Mouse (Mus musculus) bone marrow, adult 2 months (tissue): Measurements from ENCODE around the gene Frrs1. TPM values are rescaled to one million over a fixed set of nuclear protein-coding genes. Genes with fewer than 3 reads are reported as not detected.
A peak's percentile ranks its signal among the peaks of the same experiment; 100 is the strongest.

ENCODE experiments used
- H3K27ac ChIP-seq: fragments of 200-500 bp; 2 replicates; pipeline ENCODE4 v1.5.1; 2012; ENCODE audit warnings: low read depth, mild to moderate bottlenecking, control low read depth, inconsistent platforms, low read length; ENCODE audit not compliant: control insufficient read depth, poor library complexity, insufficient read depth
- H3K4me1 ChIP-seq: fragments of 200-500 bp; 2 replicates; pipeline ENCODE4 v1.6.1; 2011; ENCODE audit warnings: low read length; ENCODE audit not compliant: control insufficient read depth, insufficient read depth
- H3K4me3 ChIP-seq: fragments of 200-500 bp; replicated peaks from 2 replicates; pipeline ENCODE3; 2011; ENCODE audit warnings: mild to moderate bottlenecking, low read depth, low read length, control low read depth; ENCODE audit not compliant: control insufficient read depth
- CTCF ChIP-seq: fragments of 200-500 bp; IDR thresholded peaks from 2 replicates; pipeline ENCODE4 v1.5.1; 2011; ENCODE audit warnings: low read length, control low read depth; ENCODE audit not compliant: control insufficient read depth, insufficient read depth
- POLR2A ChIP-seq: fragments of 200-500 bp; IDR thresholded peaks from 2 replicates; pipeline ENCODE4 v1.6.1; 2011; ENCODE audit warnings: low read depth, mild to moderate bottlenecking, control low read depth, low read length, borderline replicate concordance; ENCODE audit not compliant: control insufficient read depth
- WGBS: fragments of 180-500 bp; shearing (Covaris S2); methylation state at CpG from one replicate; pipeline ENCODE4 v1.1.7; 2018; 5-methylcytosine and 5-hydroxymethylcytosine counted together
- polyA plus RNA-seq: library from polyadenylated mRNA; stranded (reverse); fragments of >200 nt; gene quantifications from 2 replicates; pipeline ENCODE4 v1.2.4, GENCODE M21; 2011; ENCODE audit warnings: low replicate concordance; ENCODE audit not compliant: missing spikeins, insufficient read depth, insufficient read length

Frrs1 gene
- polyA plus RNA-seq, 1 experiment: 24.6 TPM

DNA sequence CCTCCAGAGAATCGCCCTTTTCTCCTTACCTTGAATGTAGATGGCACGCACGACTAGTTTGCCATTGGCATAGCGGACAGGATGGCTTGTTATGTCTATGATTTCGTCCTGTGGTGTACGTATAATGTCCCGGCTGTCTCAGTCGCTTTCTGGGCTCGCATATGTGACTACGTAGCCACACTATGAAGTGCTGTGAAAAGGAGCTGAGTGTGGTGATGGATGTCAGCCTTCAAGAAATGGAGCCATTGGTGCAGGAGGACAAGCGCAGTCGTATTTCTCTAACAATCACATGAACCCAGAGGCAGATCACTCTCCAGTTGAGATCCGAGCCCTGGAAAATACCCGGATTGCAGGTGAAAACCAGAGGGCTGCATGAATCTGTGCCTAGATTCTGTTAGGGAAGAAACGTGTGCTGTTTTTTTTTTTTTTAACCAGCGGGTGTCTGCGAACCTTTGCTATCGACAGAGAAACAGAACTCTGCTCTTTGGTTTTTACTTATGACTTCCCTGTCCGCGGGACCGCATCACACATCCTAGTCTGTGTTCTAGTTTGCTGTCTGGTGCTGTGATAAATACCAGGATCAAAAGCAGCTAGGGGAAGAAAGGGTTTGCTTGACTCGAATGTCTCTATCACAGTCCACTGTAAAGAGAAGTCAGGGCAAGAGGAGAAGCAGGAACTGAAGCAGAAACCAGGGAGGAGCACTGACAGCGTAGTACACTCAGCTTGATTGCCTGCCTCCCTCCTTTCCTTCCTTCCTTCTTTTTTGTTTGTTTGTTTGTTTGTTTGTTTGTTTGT lies 22.4 kb upstream of the Frrs1 start:
- TF ChIP-seq CTCF (no peak), POLR2A (no peak)
- H3K4me1 ChIP-seq: no peaks in the 10 kb centered on the region
- no peak overlapping the region for H3K27ac ChIP-seq
- WGBS: 75% methylated on average over 23 of the region's 23 CpGs
- no peak overlapping the region for H3K4me3 ChIP-seq

DNA sequence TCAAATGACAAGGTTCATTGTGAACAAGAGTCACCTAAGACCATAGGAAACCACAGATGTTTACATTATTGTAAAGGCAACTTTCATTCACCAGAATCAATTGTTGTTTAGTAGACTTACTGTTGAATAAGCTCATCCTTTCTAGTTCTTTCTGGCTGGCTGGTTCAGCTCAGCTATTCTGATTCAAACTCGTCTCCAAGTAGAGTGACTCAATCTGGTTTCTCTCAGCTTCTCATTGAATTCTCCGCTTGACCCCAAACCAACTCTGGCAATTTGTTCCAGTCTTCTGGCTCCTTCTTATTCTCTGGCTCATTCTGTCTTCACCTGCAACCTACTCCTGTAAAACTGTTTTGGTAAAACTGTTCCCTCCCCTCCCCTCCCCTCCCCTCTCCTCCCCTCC lies 18.0 kb upstream of the Frrs1 start:
- Histone ChIP-seq H3K4me1 (no peaks in the 10 kb centered on the region; the same call in 1 of the 2 replicates), H3K27ac (no peak overlapping the region), H3K4me3 (no peak overlapping the region)
- 79% methylated on average over 2 of the region's 2 CpGs for WGBS
- TF ChIP-seq POLR2A (no peak), CTCF (no peak)

DNA sequence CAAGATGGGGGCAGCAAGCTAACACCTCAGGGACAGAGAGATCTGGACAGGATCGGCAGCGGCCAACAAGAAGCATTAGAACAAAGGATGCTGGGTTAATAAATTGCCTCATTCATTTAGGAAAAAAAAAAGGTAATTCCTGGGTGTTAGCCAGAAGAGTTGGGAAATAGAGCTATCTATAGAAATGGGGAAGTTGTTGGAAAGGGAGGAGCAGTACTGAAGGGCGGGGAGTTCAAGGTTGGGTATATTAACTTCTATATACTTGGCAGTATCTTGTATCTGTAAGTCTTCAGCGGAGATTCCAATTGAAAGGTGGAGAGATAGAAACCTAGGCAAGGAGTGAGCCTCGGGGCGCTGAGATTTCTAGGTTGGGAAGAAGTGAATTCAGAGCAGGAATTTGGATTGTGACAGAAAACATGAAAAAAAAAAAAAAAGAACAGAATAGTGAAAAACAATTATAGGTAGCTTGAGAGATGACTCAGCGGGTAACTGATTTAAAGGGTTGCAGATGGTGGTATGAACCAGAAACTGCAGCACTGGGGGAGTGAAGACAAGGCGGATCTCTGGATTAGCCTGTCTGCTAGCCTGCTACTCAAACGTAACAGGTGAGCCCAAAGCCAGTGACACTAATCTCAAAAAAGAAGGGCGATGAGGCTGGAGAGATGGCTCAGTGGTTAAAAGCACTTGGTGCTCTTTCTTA lies 14.2 kb upstream of the Frrs1 start:
- Histone ChIP-seq H3K4me3 (no peak overlapping the region), H3K27ac (peak overlapping the region; percentile 19; the same call in 1 of the 2 replicates), H3K4me1 (no peaks in the 10 kb centered on the region; the same call in 1 of the 2 replicates)
- 37% methylated on average over 10 of the region's 10 CpGs for WGBS
- TF ChIP-seq POLR2A (no peak), CTCF (no peak)

DNA sequence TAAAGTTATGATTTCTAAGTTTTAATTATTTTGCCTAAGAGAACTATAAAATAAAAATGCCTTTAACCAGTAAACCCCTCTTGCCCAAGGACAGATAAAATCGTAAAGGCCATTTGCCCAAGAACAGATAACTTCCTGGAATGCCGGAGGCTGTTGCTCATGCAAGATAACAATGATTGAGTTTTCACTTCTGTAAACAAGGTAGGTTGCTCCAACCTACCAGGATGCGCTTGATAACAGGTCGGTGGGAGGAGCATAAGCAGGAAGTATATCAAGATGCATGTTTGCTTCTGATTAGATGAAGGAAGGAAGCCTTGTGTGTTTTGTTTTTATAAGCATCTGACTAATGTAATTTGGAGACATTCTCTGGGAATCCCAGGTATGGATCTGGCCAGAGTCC lies 13.2 kb upstream of the Frrs1 start:
- 24% methylated on average over 4 of the region's 4 CpGs for WGBS
- TF ChIP-seq POLR2A (no peak), CTCF (no peak)
- Histone ChIP-seq H3K4me3 (no peak overlapping the region), H3K4me1 (no peaks in the 10 kb centered on the region; the same call in 1 of the 2 replicates), H3K27ac (no peak overlapping the region)

DNA sequence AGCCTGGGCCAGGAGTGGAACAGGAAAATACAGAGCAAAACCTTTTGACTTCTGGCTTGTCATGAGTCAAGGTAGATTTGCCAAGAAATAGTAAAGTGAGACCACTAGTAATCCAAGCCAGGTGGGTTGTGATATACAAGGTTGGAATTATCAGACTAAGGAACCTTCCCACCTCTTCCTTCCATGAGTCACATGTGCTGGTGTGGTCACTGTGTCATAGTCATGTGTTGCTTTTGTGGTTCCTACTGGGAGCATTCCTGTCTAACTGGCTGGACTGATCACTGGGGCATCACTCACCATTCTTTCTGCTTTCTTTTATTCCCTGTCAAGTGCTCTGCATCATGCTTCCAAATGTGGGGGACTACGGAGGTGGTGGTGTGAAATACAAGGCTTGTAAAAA lies 11.2 kb upstream of the Frrs1 start:
- Histone ChIP-seq H3K27ac (no peak overlapping the region), H3K4me1 (no peaks in the 10 kb centered on the region; the same call in 1 of the 2 replicates), H3K4me3 (no peak overlapping the region)
- 100% methylated on average over 1 of the region's 1 CpGs for WGBS
- TF ChIP-seq CTCF: no peak
- TF ChIP-seq POLR2A: no peak

DNA sequence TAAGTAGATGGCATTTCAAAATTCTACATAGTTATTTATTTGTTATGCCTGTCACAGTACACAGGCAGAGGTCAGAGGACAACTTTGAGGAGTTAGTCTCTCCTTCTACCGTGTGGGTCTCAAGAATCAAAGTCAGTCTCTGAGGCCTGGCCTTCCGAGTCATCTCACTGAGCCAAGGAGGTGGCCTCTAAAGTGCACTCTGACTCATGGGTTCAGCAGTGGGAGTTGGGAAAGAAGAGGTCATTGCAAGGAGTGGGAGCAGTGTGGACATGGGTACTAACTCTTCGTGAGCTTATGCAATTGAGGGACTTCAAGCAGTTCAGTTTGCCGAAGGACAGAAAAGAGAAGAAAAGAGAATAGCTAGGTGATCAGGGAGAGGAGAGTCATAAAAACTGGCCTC lies 10.3 kb upstream of the Frrs1 start:
- 41% methylated on average over 4 of the region's 4 CpGs for WGBS
- Histone ChIP-seq H3K27ac (no peak overlapping the region), H3K4me1 (no peaks in the 10 kb centered on the region; the same call in 1 of the 2 replicates), H3K4me3 (no peak overlapping the region)
- no peak for TF ChIP-seq CTCF

DNA sequence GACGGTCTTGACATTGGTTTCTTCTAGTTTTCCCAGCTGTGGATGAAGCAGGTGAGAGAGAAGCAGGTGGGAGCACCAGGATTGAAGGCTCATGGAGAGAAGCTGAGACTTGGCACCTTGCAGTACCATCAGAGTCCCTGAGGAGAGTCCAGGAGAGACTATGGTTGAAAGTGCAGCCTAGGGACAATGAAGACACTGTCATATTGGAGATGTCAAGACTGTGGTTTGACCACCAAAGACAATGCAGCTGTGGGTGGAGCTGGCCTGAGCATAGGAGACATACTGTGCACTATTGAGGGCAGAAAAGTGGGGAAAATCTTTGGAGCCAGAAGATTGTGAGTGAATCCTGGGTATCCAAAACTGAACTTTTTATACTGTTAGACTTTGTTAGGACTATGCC lies 8.9 kb upstream of the Frrs1 start:
- 67% methylated on average over 1 of the region's 1 CpGs for WGBS
- TF ChIP-seq CTCF: no peak
- no peak for TF ChIP-seq POLR2A
- Histone ChIP-seq H3K27ac (no peak overlapping the region), H3K4me3 (no peak overlapping the region), H3K4me1 (no peaks in the 10 kb centered on the region; the same call in 1 of the 2 replicates)

DNA sequence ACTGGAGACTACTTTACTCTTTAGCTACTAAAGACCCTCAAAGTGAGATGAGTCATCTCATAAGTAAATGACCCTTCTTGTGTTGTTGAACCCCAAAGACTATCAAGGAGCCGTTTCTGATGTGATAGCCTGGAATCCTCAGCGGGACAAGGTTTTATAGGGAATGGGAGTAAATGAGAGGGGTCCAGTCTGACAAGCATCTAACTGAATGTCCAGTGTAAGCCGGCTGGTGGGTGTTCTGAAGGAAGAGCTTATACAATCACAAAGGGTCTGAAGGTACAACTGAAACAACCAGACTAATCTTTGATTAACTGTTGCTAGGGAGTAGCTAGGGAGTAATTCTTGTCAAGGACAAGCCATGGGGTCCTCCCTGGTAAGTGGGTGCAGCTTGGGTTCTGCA lies 6.8 kb upstream of the Frrs1 start:
- Histone ChIP-seq H3K4me3 (no peak overlapping the region), H3K27ac (no peak overlapping the region), H3K4me1 (no peaks in the 10 kb centered on the region)
- 85% methylated on average over 3 of the region's 3 CpGs for WGBS
- TF ChIP-seq CTCF (no peak), POLR2A (no peak)
